Mouse (Mus musculus): ENCODE data around the gene Igdcc3. TPM values are rescaled to one million over a fixed set of nuclear protein-coding genes. Genes with fewer than 3 reads are reported as not detected.

Gene Igdcc3
- polyA plus RNA-seq, 1 experiment = 0.30 TPM

DNA sequence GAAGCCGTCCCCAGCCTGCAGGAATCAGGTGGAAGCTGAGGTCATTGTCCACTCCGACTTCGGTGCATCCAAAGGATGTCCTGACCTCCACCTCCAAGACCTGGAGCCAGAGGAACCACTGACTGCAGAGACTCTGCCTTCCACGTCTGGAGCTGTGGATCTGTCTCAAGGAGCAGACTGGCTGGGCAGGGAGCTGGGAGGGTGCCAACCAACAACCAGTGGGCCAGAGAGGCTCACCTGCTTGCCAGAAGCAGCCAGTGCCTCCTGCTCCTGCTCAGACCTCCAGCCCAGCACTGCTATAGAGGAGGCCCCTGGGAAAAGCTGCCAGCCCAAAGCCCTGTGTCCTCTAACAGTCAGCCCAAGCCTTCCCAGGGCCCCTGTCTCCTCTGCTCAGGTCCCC, 5.9 kb upstream of the Igdcc3 start:
- TF ChIP-seq POLR2A (IDR thresholded peaks at IDR 0.05; ENCODE audit: low read depth, low read length) (no peak), CTCF (IDR thresholded peaks at IDR 0.05; ENCODE audit: extremely low read depth, insufficient read depth, insufficient read length, insufficient replicate concordance) (no peak)
- Histone ChIP-seq H3K4me1 (ENCODE audit: control insufficient read depth, insufficient read depth, insufficient read length) (no peaks in the 10 kb centered on the region), H3K36me3 (ENCODE audit: control insufficient read depth, insufficient read depth, low read length) (no peaks in the 10 kb centered on the region), H3K4me3 (ENCODE audit: extremely low read depth, insufficient read depth, insufficient read length) (no peak overlapping the region), H3K27me3 (ENCODE audit: control insufficient read depth, insufficient read depth, low read length) (no peaks in the 10 kb centered on the region), H3K27ac (ENCODE audit: insufficient read depth, low read length) (no peak overlapping the region)
- no peak for DNase-seq (ENCODE audit: low read depth in 1 of 2, low spot score in 2 of 2)
- 93% methylated on average over 4 of the region's 4 CpGs for WGBS

DNA sequence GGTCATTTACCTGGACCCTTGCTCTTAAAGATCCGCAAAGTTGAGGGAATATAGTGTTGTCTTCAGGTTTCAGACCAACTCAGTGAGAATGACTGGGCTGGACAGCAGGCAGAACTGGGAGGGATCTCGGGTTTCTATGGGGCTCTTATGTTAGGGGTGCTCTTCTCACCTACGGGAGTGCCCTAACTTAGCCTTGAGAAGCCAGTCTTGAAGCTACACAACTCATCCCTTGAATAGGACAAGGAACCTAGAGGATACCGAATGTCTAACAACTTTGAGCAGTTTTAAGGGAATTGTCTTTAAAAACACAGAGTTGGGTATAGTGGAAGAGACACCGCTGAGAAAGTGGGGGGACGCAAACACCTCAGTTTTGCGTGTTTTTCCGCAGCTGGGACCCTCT, 498 bp upstream of the Igdcc3 start:
- Histone ChIP-seq H3K36me3 (ENCODE audit: control insufficient read depth, insufficient read depth, low read length) (no peaks in the 10 kb centered on the region), H3K4me1 (ENCODE audit: control insufficient read depth, insufficient read depth, insufficient read length) (peaks cover 8% of the 10 kb centered on the region; the same call in 1 of the 2 replicates), H3K27me3 (ENCODE audit: control insufficient read depth, insufficient read depth, low read length) (peaks cover 20% of the 10 kb centered on the region), H3K4me3 (ENCODE audit: extremely low read depth, insufficient read depth, insufficient read length) (peak overlapping the region; percentile 2; the same call in 1 of the 2 replicates), H3K27ac (ENCODE audit: insufficient read depth, low read length) (no peak overlapping the region)
- WGBS = 11% methylated on average over 8 of the region's 8 CpGs
- TF ChIP-seq POLR2A (IDR thresholded peaks at IDR 0.05; ENCODE audit: low read depth, low read length) (no peak), CTCF (IDR thresholded peaks at IDR 0.05; ENCODE audit: extremely low read depth, insufficient read depth, insufficient read length, insufficient replicate concordance) (no peak)
- DNase-seq (ENCODE audit: low read depth in 1 of 2, low spot score in 2 of 2) = no peak

DNA sequence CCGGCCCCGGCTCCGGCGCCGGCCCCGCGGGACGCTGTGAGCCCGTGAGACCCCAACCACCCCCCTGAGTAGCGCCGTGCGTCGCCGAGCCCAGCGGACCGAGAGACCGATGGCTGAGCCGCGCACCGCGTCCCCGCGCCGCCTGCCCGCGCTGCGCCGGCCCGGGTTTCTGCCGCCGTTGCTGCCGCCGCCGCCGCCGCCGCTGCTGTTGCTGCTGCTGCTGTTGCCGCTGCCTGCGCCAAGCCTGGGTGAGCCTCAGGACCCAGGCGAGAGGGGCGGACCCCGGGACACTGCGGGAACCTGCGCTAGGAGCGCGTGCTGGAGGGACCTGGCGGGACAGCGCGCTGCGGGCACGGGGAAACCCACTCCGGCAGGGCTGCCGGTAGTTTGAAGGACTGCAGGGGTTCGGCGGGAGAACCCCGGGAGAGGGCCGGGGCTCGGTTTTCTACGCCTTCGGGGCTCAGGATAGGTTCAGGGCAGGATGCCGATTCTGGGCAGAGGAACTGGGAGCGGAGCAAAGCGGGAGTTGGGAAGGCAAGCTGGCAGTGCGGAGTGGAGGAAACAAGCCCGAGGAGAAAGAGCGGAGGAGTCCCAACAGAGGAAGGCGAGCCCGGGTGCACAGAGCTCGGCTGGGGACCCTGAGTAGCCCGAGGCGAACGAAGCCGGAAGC, 452 bp downstream of the Igdcc3 start:
- TF ChIP-seq CTCF (IDR thresholded peaks at IDR 0.05; ENCODE audit: extremely low read depth, insufficient read depth, insufficient read length, insufficient replicate concordance) (no peak), POLR2A (IDR thresholded peaks at IDR 0.05; ENCODE audit: low read depth, low read length) (no peak)
- H3K4me1 ChIP-seq (ENCODE audit: control insufficient read depth, insufficient read depth, insufficient read length) = peaks cover 8% of the 10 kb centered on the region; the same call in 1 of the 2 replicates
- peaks cover 20% of the 10 kb centered on the region for H3K27me3 ChIP-seq (ENCODE audit: control insufficient read depth, insufficient read depth, low read length)
- no peak overlapping the region for H3K27ac ChIP-seq (ENCODE audit: insufficient read depth, low read length)
- no peak for DNase-seq (ENCODE audit: low read depth in 1 of 2, low spot score in 2 of 2)
- no peaks in the 10 kb centered on the region for H3K36me3 ChIP-seq (ENCODE audit: control insufficient read depth, insufficient read depth, low read length)
- H3K4me3 ChIP-seq (ENCODE audit: extremely low read depth, insufficient read depth, insufficient read length) = peak overlapping the region; percentile 56
- 1% methylated on average over 64 of the region's 73 CpGs for WGBS

DNA sequence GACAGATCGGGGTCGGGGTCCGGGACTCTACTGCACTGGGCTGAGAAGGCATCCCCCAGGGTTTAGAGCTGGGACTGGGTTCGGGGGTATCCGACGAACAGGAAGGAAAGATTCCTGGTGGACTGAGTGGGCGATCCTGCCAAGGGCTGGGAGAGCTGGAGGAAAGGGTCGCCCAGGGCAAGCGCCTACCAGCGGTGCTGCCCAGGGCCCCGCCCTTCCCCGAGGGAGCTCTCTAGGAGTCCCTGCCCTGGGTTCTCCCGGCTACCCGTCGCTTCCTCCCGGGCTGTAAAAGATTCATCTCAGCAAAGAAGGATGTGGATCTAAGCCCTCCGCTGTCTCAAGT, 958 bp downstream of the Igdcc3 start:
- peaks cover 20% of the 10 kb centered on the region for H3K27me3 ChIP-seq (ENCODE audit: control insufficient read depth, insufficient read depth, low read length)
- no peak for DNase-seq (ENCODE audit: low read depth in 1 of 2, low spot score in 2 of 2)

DNA sequence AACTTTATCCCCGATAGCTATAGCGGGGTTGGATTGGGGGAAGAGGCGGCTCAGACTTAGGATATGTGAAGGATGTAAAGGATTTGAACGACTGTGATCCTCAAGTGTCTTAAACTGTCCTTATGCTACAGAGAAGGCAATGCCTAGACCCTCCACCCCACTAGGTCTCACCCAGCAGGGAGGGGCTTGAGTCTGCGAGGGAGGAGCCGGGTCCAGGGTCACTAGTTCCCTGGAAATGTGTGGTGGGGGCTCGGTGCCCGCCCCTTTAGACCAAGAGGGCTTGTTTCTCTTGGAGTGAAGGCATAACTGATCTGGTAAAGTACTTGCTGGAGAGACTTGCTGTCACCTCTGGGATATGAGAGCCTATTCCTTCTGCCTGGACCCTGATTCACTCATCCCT, 1.4 kb downstream of the Igdcc3 start:
- no peak for TF ChIP-seq CTCF (IDR thresholded peaks at IDR 0.05; ENCODE audit: extremely low read depth, insufficient read depth, insufficient read length, insufficient replicate concordance)
- TF ChIP-seq POLR2A (IDR thresholded peaks at IDR 0.05; ENCODE audit: low read depth, low read length) = no peak
- Histone ChIP-seq H3K36me3 (ENCODE audit: control insufficient read depth, insufficient read depth, low read length) (no peaks in the 10 kb centered on the region), H3K27me3 (ENCODE audit: control insufficient read depth, insufficient read depth, low read length) (peaks cover 20% of the 10 kb centered on the region), H3K4me3 (ENCODE audit: extremely low read depth, insufficient read depth, insufficient read length) (0 out of 2 replicates have a peak overlapping the region, but pooled peaks have one; percentile 56), H3K27ac (ENCODE audit: insufficient read depth, low read length) (no peak overlapping the region), H3K4me1 (ENCODE audit: control insufficient read depth, insufficient read depth, insufficient read length) (peaks cover 8% of the 10 kb centered on the region; the same call in 1 of the 2 replicates)
- DNase-seq (ENCODE audit: low read depth in 1 of 2, low spot score in 2 of 2) = no peak
- 13% methylated on average over 8 of the region's 8 CpGs for WGBS

More for the DNA sequence above, 958 bp downstream of the Igdcc3 start:
- Histone ChIP-seq H3K27ac (ENCODE audit: insufficient read depth, low read length) (no peak overlapping the region), H3K36me3 (ENCODE audit: control insufficient read depth, insufficient read depth, low read length) (no peaks in the 10 kb centered on the region), H3K4me1 (ENCODE audit: control insufficient read depth, insufficient read depth, insufficient read length) (peaks cover 8% of the 10 kb centered on the region; the same call in 1 of the 2 replicates), H3K4me3 (ENCODE audit: extremely low read depth, insufficient read depth, insufficient read length) (peak overlapping the region; percentile 56)
- TF ChIP-seq POLR2A (IDR thresholded peaks at IDR 0.05; ENCODE audit: low read depth, low read length) = no peak
- no peak for TF ChIP-seq CTCF (IDR thresholded peaks at IDR 0.05; ENCODE audit: extremely low read depth, insufficient read depth, insufficient read length, insufficient replicate concordance)
- WGBS = 2% methylated on average over 17 of the region's 17 CpGs

DNA sequence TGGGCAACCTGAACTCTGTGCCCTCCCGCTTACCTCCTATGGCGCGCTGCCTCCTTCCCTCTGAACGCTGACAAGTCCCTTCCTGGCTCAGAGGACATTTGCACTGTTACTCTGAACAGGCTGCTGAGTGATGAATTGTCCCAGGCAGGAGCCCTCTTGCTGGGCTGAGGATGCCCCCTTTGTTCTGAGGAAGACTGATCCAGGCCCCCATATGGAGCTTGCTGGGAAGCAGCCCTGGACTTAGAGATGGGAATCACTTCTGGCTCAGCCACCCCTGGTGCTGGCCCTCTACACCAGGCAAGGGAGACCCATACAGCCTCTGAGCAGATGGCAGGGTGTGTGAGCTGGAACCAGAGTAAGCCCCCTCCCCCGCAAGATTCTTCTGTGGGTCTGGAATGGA, 5.0 kb downstream of the Igdcc3 start:
- Histone ChIP-seq H3K27me3 (ENCODE audit: control insufficient read depth, insufficient read depth, low read length) (peaks cover 16% of the 10 kb centered on the region), H3K4me1 (ENCODE audit: control insufficient read depth, insufficient read depth, insufficient read length) (peaks cover 8% of the 10 kb centered on the region; the same call in 1 of the 2 replicates), H3K27ac (ENCODE audit: insufficient read depth, low read length) (no peak overlapping the region), H3K36me3 (ENCODE audit: control insufficient read depth, insufficient read depth, low read length) (no peaks in the 10 kb centered on the region), H3K4me3 (ENCODE audit: extremely low read depth, insufficient read depth, insufficient read length) (no peak overlapping the region)
- no peak for DNase-seq (ENCODE audit: low read depth in 1 of 2, low spot score in 2 of 2)
- 90% methylated on average over 5 of the region's 5 CpGs for WGBS
- TF ChIP-seq CTCF (IDR thresholded peaks at IDR 0.05; ENCODE audit: extremely low read depth, insufficient read depth, insufficient read length, insufficient replicate concordance) (no peak), POLR2A (IDR thresholded peaks at IDR 0.05; ENCODE audit: low read depth, low read length) (no peak)

DNA sequence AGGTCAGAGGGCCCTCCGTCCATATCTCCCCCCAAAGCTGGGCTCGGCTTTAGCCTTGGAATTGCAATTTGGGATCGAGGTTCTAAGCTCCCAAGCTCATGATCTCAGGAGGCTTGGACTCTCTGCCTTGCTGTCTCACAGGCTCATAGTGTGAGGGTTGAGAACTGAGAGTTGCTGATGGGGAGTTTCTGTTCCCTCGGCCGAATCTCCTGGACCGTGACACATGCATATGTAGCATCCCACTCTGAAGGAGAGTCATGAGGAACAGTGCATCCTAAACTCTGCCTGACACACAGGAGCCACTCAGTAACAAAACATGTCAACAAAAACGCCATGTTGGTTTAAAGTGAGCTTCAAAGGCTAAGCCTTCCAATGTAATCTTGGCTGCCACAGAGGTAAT, 7.5 kb downstream of the Igdcc3 start:
- no peaks in the 10 kb centered on the region for H3K36me3 ChIP-seq (ENCODE audit: control insufficient read depth, insufficient read depth, low read length)
- no peaks in the 10 kb centered on the region for H3K4me1 ChIP-seq (ENCODE audit: control insufficient read depth, insufficient read depth, insufficient read length)
- 84% methylated on average over 7 of the region's 7 CpGs for WGBS
- DNase-seq (ENCODE audit: low read depth in 1 of 2, low spot score in 2 of 2) = no peak
- TF ChIP-seq POLR2A (IDR thresholded peaks at IDR 0.05; ENCODE audit: low read depth, low read length) = no peak
- no peak for TF ChIP-seq CTCF (IDR thresholded peaks at IDR 0.05; ENCODE audit: extremely low read depth, insufficient read depth, insufficient read length, insufficient replicate concordance)
- no peaks in the 10 kb centered on the region for H3K27me3 ChIP-seq (ENCODE audit: control insufficient read depth, insufficient read depth, low read length)
- H3K4me3 ChIP-seq (ENCODE audit: extremely low read depth, insufficient read depth, insufficient read length) = no peak overlapping the region
- H3K27ac ChIP-seq (ENCODE audit: insufficient read depth, low read length) = no peak overlapping the region

Measured in spleen, adult 2 months (tissue).